Mouse (Mus musculus) spleen, embryonic (tissue): ENCODE data around the gene Pmvk.

ENCODE experiments used
- CTCF ChIA-PET: fragments of 350-600 bp; sonication (Branson Sonifier 250); formaldehyde crosslinking; loops from one replicate; lab custom pipeline; 2022; lab: Charles Lee

Gene Pmvk

GRCm38 (mm10) chr3:89472280-89472679, 17.9 kb downstream of the Pmvk start:
- CTCF ChIA-PET: no interaction called here

GRCm38 (mm10) chr3:89473838-89474237, 19.5 kb downstream of the Pmvk start:
- CTCF ChIA-PET: interaction anchor here (1.4 kb wide), 1 partner anchor 11 kb away, joined by 3 read pairs; no protein-coding TSS in a partner anchor

GRCm38 (mm10) chr3:89479055-89479454, 24.7 kb downstream of the Pmvk start:
- CTCF ChIA-PET: no interaction called here

GRCm38 (mm10) chr3:89481488-89481887, 27.1 kb downstream of the Pmvk start:
- CTCF ChIA-PET: interaction anchor here (0.6 to 1.5 kb wide), 2 partner anchors 25 to 288 kb away, joined by 3 read pairs; no protein-coding TSS in a partner anchor

- CTCF ChIA-PET: interaction anchor here (0.6 to 1.5 kb wide), 3 partner anchors 26 to 175 kb away, joined by 3 to 6 read pairs (median 3); no protein-coding TSS in a partner anchor
Measured at GRCm38 (mm10) chr3:89482249-89482648, 27.9 kb downstream of the Pmvk start.

GRCm38 (mm10) chr3:89484766-89485524, 30.6 kb downstream of the Pmvk start:
- CTCF ChIA-PET: interaction anchor here (0.8 to 1.6 kb wide), 3 partner anchors 10 to 144 kb away, joined by 3 to 4 read pairs (median 3); no protein-coding TSS in a partner anchor

GRCm38 (mm10) chr3:89486111-89486510, 31.8 kb downstream of the Pmvk start:
- CTCF ChIA-PET: interaction anchor here (0.6 kb wide), 1 partner anchor 94 kb away, joined by 7 read pairs; no protein-coding TSS in a partner anchor

- CTCF ChIA-PET: no interaction called here
Measured at GRCm38 (mm10) chr3:89486916-89487702, 32.8 kb downstream of the Pmvk start.

- CTCF ChIA-PET: no interaction called here
Measured at GRCm38 (mm10) chr3:89490790-89491189, 36.4 kb downstream of the Pmvk start.

GRCm38 (mm10) chr3:89491559-89491958, 37.2 kb downstream of the Pmvk start:
- CTCF ChIA-PET: no interaction called here

GRCm38 (mm10) chr3:89492701-89493151, 38.4 kb downstream of the Pmvk start:
- CTCF ChIA-PET: no interaction called here

GRCm38 (mm10) chr3:89494630-89495029, 40.3 kb downstream of the Pmvk start:
- CTCF ChIA-PET: interaction anchor here (0.6 kb wide), 1 partner anchor 78 kb away, joined by 4 read pairs; no protein-coding TSS in a partner anchor

GRCm38 (mm10) chr3:89496366-89496765, 42.0 kb downstream of the Pmvk start:
- CTCF ChIA-PET: no interaction called here

- CTCF ChIA-PET: no interaction called here
Measured at GRCm38 (mm10) chr3:89499696-89500095, 45.4 kb downstream of the Pmvk start.

GRCm38 (mm10) chr3:89501486-89501885, 47.1 kb downstream of the Pmvk start:
- CTCF ChIA-PET: no interaction called here

- CTCF ChIA-PET: no interaction called here
Measured at GRCm38 (mm10) chr3:89502551-89502950, 48.2 kb downstream of the Pmvk start.

GRCm38 (mm10) chr3:89508041-89508440, 53.7 kb downstream of the Pmvk start:
- CTCF ChIA-PET: no interaction called here

GRCm38 (mm10) chr3:89510979-89511378, 56.6 kb downstream of the Pmvk start:
- CTCF ChIA-PET: no interaction called here

GRCm38 (mm10) chr3:89511400-89511799, 57.1 kb downstream of the Pmvk start:
- CTCF ChIA-PET: no interaction called here

GRCm38 (mm10) chr3:89512225-89512624, 57.9 kb downstream of the Pmvk start:
- CTCF ChIA-PET: no interaction called here

GRCm38 (mm10) chr3:89515444-89515843, 61.1 kb downstream of the Pmvk start:
- CTCF ChIA-PET: interaction anchor here (0.6 kb wide), 1 partner anchor 403 kb away, joined by 13 read pairs; no protein-coding TSS in a partner anchor

- CTCF ChIA-PET: no interaction called here
Measured at GRCm38 (mm10) chr3:89516321-89516720, 62.0 kb downstream of the Pmvk start.
